Mouse (Mus musculus) neural tube, embryonic 15.5 days (tissue): ENCODE results near the gene Rnf2. TPM values are rescaled to one million over a fixed set of nuclear protein-coding genes. Genes with fewer than 3 reads are reported as not detected.

Experiments used
- ATAC-seq: fragments of 200-750 bp; cut with Nextera tagmentation; 2 replicates; pipeline ENCODE4 v1.8.0; 2017; ENCODE audit warnings: mild to moderate bottlenecking, moderate TSS enrichment, moderate library complexity; ENCODE audit not compliant: low FRiP score
- H3K27ac ChIP-seq: fragments of 300-500 bp; sonication (generic); replicated peaks from 2 replicates; pipeline ENCODE4 v1.5.1; 2015; ENCODE audit warnings: mild to moderate bottlenecking, inconsistent platforms
- H3K27me3 ChIP-seq: fragments of 300-500 bp; sonication (generic); replicated peaks from 2 replicates; pipeline ENCODE4 v1.6.1; 2015; ENCODE audit warnings: inconsistent platforms
- H3K36me3 ChIP-seq: fragments of 300-500 bp; sonication (generic); 2 replicates; pipeline ENCODE4 v1.6.1; 2015; ENCODE audit warnings: inconsistent platforms
- H3K4me1 ChIP-seq: fragments of 300-500 bp; sonication (generic); 2 replicates; pipeline ENCODE4 v1.6.1; 2015; ENCODE audit warnings: inconsistent platforms
- H3K4me2 ChIP-seq: fragments of 300-500 bp; sonication (generic); 2 replicates; pipeline ENCODE4 v1.6.1; 2015; ENCODE audit warnings: inconsistent platforms, mild to moderate bottlenecking, moderate library complexity
- H3K4me3 ChIP-seq: fragments of 300-500 bp; sonication (generic); replicated peaks from 2 replicates; pipeline ENCODE4 v1.5.1; 2015; ENCODE audit warnings: mild to moderate bottlenecking, inconsistent platforms
- H3K9ac ChIP-seq: fragments of 300-500 bp; sonication (generic); replicated peaks from 2 replicates; pipeline ENCODE4 v1.6.1; 2015; ENCODE audit warnings: mild to moderate bottlenecking, inconsistent platforms
- H3K9me3 ChIP-seq: fragments of 300-500 bp; sonication (generic); replicated peaks from 2 replicates; pipeline ENCODE4 v1.6.1; 2016; ENCODE audit warnings: inconsistent platforms
- WGBS: fragments of 180-500 bp; shearing (Covaris S2); methylation state at CpG from one replicate; pipeline ENCODE4 v1.1.7; 2015; ENCODE audit warnings: mixed read lengths; 5-methylcytosine and 5-hydroxymethylcytosine counted together
- polyA plus RNA-seq: library from polyadenylated mRNA; unstranded; fragments of >200 nt; fragmentation: Nextera tagmentation; extraction: Ambion mirVana; gene quantifications from 2 replicates; pipeline ENCODE4 v1.2.1, GENCODE M21; 2015

The Rnf2 gene
- 91.4 and 93.0 TPM in 2 replicates for polyA plus RNA-seq

- peaks cover 21% of the 10 kb centered on the region for H3K4me1 ChIP-seq
- H3K27me3 ChIP-seq, result no peaks in the 10 kb centered on the region
- peak within 1 kb of the TSS; percentile 95 for H3K27ac ChIP-seq
- no peaks in the 10 kb centered on the region for H3K9me3 ChIP-seq
- under 1% methylated on average over 82 of the region's 90 CpGs for WGBS
- H3K4me3 ChIP-seq, result peak within 1 kb of the TSS; percentile 81
- H3K4me2 ChIP-seq, result peak within 1 kb of the TSS; percentile 69
- peak; percentile 97 for ATAC-seq
- peak within 1 kb of the TSS; percentile 97 for H3K9ac ChIP-seq
- H3K36me3 ChIP-seq, result no peaks in the 10 kb centered on the region
These were observed at the start of gene Rnf2 for GRCm38 (mm10) chr1:151500531-151501361. Gene Rnf2, minus strand, starts transcription at chr1:151500955.

GRCm38 (mm10) chr1:151549794-151550193 is 49.0 kb upstream of the Rnf2 start:
- H3K9ac ChIP-seq, result no peak overlapping the region
- H3K27ac ChIP-seq, result no peak overlapping the region
- no peak overlapping the region for H3K4me2 ChIP-seq
- H3K9me3 ChIP-seq, result no peaks in the 10 kb centered on the region
- WGBS, result 75% methylated on average over 7 of the region's 7 CpGs
- H3K36me3 ChIP-seq, result no peaks in the 10 kb centered on the region
- ATAC-seq, result no peak
- no peaks in the 10 kb centered on the region for H3K27me3 ChIP-seq
- no peaks in the 10 kb centered on the region for H3K4me1 ChIP-seq
- H3K4me3 ChIP-seq, result no peak overlapping the region

- Histone ChIP-seq H3K27me3 (no peaks in the 10 kb centered on the region), H3K4me2 (no peak overlapping the region), H3K4me1 (no peaks in the 10 kb centered on the region), H3K9ac (no peak overlapping the region), H3K27ac (no peak overlapping the region), H3K36me3 (no peaks in the 10 kb centered on the region), H3K4me3 (no peak overlapping the region), H3K9me3 (no peaks in the 10 kb centered on the region)
- no peak for ATAC-seq
- 81% methylated on average over 8 of the region's 8 CpGs for WGBS
These were observed 48.3 kb upstream of the Rnf2 start for GRCm38 (mm10) chr1:151548896-151549610.

GRCm38 (mm10) chr1:151545571-151545970 is 44.8 kb upstream of the Rnf2 start:
- Histone ChIP-seq H3K36me3 (no peaks in the 10 kb centered on the region), H3K9me3 (no peaks in the 10 kb centered on the region), H3K4me3 (no peak overlapping the region), H3K27me3 (no peaks in the 10 kb centered on the region), H3K4me2 (no peak overlapping the region), H3K9ac (no peak overlapping the region), H3K4me1 (no peaks in the 10 kb centered on the region), H3K27ac (no peak overlapping the region)
- no peak for ATAC-seq
- 86% methylated on average over 7 of the region's 7 CpGs for WGBS

GRCm38 (mm10) chr1:151544581-151544980 is 43.8 kb upstream of the Rnf2 start:
- no peak overlapping the region for H3K9ac ChIP-seq
- no peaks in the 10 kb centered on the region for H3K4me1 ChIP-seq
- no peak overlapping the region for H3K4me2 ChIP-seq
- no peaks in the 10 kb centered on the region for H3K9me3 ChIP-seq
- ATAC-seq, result no peak
- H3K36me3 ChIP-seq, result no peaks in the 10 kb centered on the region
- WGBS, result 65% methylated on average over 3 of the region's 3 CpGs
- no peak overlapping the region for H3K4me3 ChIP-seq
- no peak overlapping the region for H3K27ac ChIP-seq
- H3K27me3 ChIP-seq, result no peaks in the 10 kb centered on the region

GRCm38 (mm10) chr1:151543796-151544477 is 43.2 kb upstream of the Rnf2 start:
- H3K9me3 ChIP-seq, result no peaks in the 10 kb centered on the region
- no peak overlapping the region for H3K9ac ChIP-seq
- no peak overlapping the region for H3K4me3 ChIP-seq
- no peak overlapping the region for H3K4me2 ChIP-seq
- no peaks in the 10 kb centered on the region for H3K36me3 ChIP-seq
- H3K4me1 ChIP-seq, result no peaks in the 10 kb centered on the region
- ATAC-seq, result no peak
- H3K27me3 ChIP-seq, result no peaks in the 10 kb centered on the region
- H3K27ac ChIP-seq, result no peak overlapping the region
- WGBS, result 81% methylated on average over 6 of the region's 6 CpGs

GRCm38 (mm10) chr1:151526701-151527100 is 25.9 kb upstream of the Rnf2 start:
- no peaks in the 10 kb centered on the region for H3K36me3 ChIP-seq
- WGBS, result 60% methylated on average over 3 of the region's 3 CpGs

GRCm38 (mm10) chr1:151517571-151518250 is 17.0 kb upstream of the Rnf2 start:
- H3K9ac ChIP-seq, result no peak overlapping the region
- no peaks in the 10 kb centered on the region for H3K36me3 ChIP-seq
- ATAC-seq, result no peak
- 75% methylated on average over 15 of the region's 15 CpGs for WGBS
- H3K27me3 ChIP-seq, result no peaks in the 10 kb centered on the region
- no peaks in the 10 kb centered on the region for H3K9me3 ChIP-seq
- no peak overlapping the region for H3K4me2 ChIP-seq
- H3K4me1 ChIP-seq, result no peaks in the 10 kb centered on the region
- H3K4me3 ChIP-seq, result no peak overlapping the region
- H3K27ac ChIP-seq, result no peak overlapping the region

More at GRCm38 (mm10) chr1:151526701-151527100, 25.9 kb upstream of the Rnf2 start:
- Histone ChIP-seq H3K4me3 (no peak overlapping the region), H3K9ac (no peak overlapping the region), H3K4me1 (no peaks in the 10 kb centered on the region), H3K9me3 (no peaks in the 10 kb centered on the region), H3K27me3 (no peaks in the 10 kb centered on the region), H3K4me2 (no peak overlapping the region), H3K27ac (no peak overlapping the region)
- no peak for ATAC-seq

GRCm38 (mm10) chr1:151516871-151517270 is 16.1 kb upstream of the Rnf2 start:
- Histone ChIP-seq H3K27me3 (no peaks in the 10 kb centered on the region), H3K9me3 (no peaks in the 10 kb centered on the region), H3K4me3 (no peak overlapping the region), H3K9ac (no peak overlapping the region), H3K4me1 (no peaks in the 10 kb centered on the region), H3K36me3 (no peaks in the 10 kb centered on the region), H3K4me2 (no peak overlapping the region), H3K27ac (no peak overlapping the region)
- WGBS, result 93% methylated on average over 3 of the region's 3 CpGs
- ATAC-seq, result no peak

GRCm38 (mm10) chr1:151515733-151516132 is 15.0 kb upstream of the Rnf2 start:
- no peak overlapping the region for H3K9ac ChIP-seq
- H3K4me1 ChIP-seq, result no peaks in the 10 kb centered on the region
- WGBS, result 72% methylated on average over 1 of the region's 1 CpGs
- no peak for ATAC-seq
- H3K9me3 ChIP-seq, result no peaks in the 10 kb centered on the region
- no peaks in the 10 kb centered on the region for H3K36me3 ChIP-seq
- no peaks in the 10 kb centered on the region for H3K27me3 ChIP-seq
- no peak overlapping the region for H3K4me2 ChIP-seq
- no peak overlapping the region for H3K27ac ChIP-seq
- H3K4me3 ChIP-seq, result no peak overlapping the region

- Histone ChIP-seq H3K4me2 (no peak overlapping the region), H3K4me3 (no peak overlapping the region), H3K4me1 (no peaks in the 10 kb centered on the region), H3K9ac (no peak overlapping the region), H3K36me3 (no peaks in the 10 kb centered on the region), H3K27me3 (no peaks in the 10 kb centered on the region), H3K9me3 (no peaks in the 10 kb centered on the region), H3K27ac (no peak overlapping the region)
- ATAC-seq, result no peak
- WGBS, result 87% methylated on average over 4 of the region's 4 CpGs
These were observed 13.4 kb upstream of the Rnf2 start for GRCm38 (mm10) chr1:151514119-151514518.
